Mouse (Mus musculus): ENCODE measurements around the gene Tdrd1. TPM values are rescaled to one million over a fixed set of nuclear protein-coding genes. Genes with fewer than 3 reads are reported as not detected.
A peak's percentile ranks its signal among the peaks of the same experiment; 100 is the strongest.

Gene Tdrd1
- polyA plus RNA-seq, 1 experiment: not detected

- H3K4me1 ChIP-seq (ENCODE audit: control insufficient read depth, insufficient read depth, insufficient read length, low read length): peaks cover 7% of the 10 kb centered on the region
- no peak overlapping the region for H3K4me3 ChIP-seq (ENCODE audit: insufficient read depth, low read depth, low read length)
- no peak overlapping the region for H3K27ac ChIP-seq (replicated peaks; ENCODE audit: low read depth, low read length)
Observed at GRCm38 (mm10) chr19:56813360-56813759, 12.6 kb upstream of the Tdrd1 start.

GRCm38 (mm10) chr19:56817851-56818526 lies 8.0 kb upstream of the Tdrd1 start:
- Histone ChIP-seq H3K27ac (replicated peaks; ENCODE audit: low read depth, low read length) (no peak overlapping the region), H3K4me1 (ENCODE audit: control insufficient read depth, insufficient read depth, insufficient read length, low read length) (peaks cover 19% of the 10 kb centered on the region), H3K4me3 (ENCODE audit: insufficient read depth, low read depth, low read length) (no peak overlapping the region)

DNA sequence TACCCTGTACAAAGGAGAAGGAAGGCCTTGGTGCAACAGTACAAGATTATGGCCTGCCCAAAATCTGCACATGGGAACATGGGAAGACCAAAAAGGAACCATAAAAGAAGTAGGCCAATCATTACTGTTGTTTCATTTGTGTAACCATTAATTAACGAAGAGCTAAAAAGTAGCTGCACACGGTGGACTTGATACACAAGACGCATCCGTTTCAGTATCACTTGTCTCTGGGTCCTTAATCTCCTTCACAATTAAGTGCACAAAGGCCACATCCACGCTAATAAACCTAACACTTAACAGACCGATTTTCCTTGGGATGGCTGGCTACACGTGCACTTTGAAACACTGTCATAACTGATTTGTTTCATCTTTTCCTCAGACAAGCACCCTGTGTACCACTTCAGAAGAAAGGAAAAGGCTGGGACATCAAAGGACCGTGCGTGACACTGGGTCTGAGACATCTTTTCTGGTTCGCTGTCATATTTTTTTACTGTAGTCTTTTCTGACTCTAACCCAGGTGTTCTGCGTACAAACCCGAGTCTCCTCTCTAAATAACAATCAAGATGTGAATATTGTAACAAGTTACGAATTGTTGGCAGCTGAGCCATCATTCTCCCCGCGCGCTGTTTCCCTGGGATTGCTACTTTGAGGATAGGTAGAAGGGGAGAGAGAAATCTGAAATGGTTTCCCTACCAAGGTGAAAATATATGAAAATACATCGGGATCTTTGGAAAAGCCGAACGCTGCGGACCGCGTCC lies 4.8 kb upstream of the Tdrd1 start:
- Histone ChIP-seq H3K4me3 (ENCODE audit: insufficient read depth, low read depth, low read length) (peak overlapping the region; percentile 98), H3K4me1 (ENCODE audit: control insufficient read depth, insufficient read depth, insufficient read length, low read length) (peaks cover 19% of the 10 kb centered on the region), H3K27ac (replicated peaks; ENCODE audit: low read depth, low read length) (no peak overlapping the region)

DNA sequence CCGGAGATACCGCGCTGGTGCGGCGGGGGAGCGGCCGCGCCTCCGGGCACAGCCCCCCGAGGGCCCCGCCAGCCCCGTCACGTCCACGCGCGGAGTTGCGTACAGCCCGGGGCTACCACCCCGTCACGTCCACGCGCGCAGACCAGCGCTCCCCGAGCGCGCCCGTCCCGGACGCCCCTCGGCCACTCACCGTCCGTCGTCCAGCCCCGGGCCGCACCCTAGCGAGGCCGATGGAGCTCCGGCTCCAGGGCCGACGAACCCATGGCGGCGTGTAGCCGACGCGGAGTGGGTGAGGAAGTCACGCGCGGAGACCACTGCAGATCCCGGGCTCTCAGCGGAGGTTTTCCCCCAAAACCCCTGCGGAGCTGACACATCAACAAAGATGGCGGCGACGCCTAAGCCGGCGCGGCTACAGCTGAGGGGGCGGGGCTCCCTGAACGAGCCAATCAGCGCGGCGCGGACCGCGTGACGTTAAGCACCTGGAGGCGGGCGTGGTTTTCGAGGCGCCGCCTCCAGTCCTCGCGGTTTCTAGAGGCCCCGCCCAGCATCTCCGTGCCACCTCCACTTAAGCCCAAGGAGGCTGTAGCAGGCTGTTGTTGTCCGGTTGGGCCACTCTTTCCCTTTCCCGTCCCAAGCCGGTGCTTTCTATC lies 4.1 kb upstream of the Tdrd1 start, which contains the start of gene Ccdc186:
Gene Ccdc186 (minus strand): TSS at position 393 of the 650 bp plus-strand sequence.
- Histone ChIP-seq H3K27ac (replicated peaks; ENCODE audit: low read depth, low read length) (peak within 1 kb of the TSS; percentile 83), H3K4me1 (ENCODE audit: control insufficient read depth, insufficient read depth, insufficient read length, low read length) (peaks cover 18% of the 10 kb centered on the region), H3K4me3 (ENCODE audit: insufficient read depth, low read depth, low read length) (peak within 1 kb of the TSS; percentile 98)

- Histone ChIP-seq H3K4me3 (ENCODE audit: insufficient read depth, low read depth, low read length) (peak overlapping the region; percentile 58), H3K4me1 (ENCODE audit: control insufficient read depth, insufficient read depth, insufficient read length, low read length) (peaks cover 16% of the 10 kb centered on the region), H3K27ac (replicated peaks; ENCODE audit: low read depth, low read length) (no peak overlapping the region)
Observed at GRCm38 (mm10) chr19:56822448-56822836, 3.6 kb upstream of the Tdrd1 start.

DNA sequence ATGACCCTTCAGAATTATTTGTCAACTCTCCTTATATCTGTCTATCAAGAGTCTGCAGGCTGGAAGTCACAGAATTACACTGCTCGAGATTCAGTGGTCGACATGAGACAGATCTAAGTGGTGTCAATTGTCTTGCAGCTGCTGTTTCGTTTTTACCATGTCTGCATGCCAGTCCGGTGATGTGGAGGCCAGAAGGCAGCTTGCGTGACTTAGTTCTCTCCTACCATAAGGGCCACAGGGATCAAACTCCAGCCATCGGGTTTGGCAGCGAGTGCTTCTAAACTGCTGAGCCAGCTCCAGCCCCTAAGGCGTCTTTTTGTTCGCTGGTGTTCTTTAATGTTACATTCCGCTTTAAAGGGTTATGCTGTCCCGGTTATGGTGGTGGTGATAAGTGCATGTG lies 2.3 kb downstream of the Tdrd1 start:
- no peaks in the 10 kb centered on the region for H3K4me1 ChIP-seq (ENCODE audit: control insufficient read depth, insufficient read depth, insufficient read length, low read length)
- no peak overlapping the region for H3K27ac ChIP-seq (replicated peaks; ENCODE audit: low read depth, low read length)
- H3K4me3 ChIP-seq (ENCODE audit: insufficient read depth, low read depth, low read length): no peak overlapping the region

- no peaks in the 10 kb centered on the region for H3K4me1 ChIP-seq (ENCODE audit: control insufficient read depth, insufficient read depth, insufficient read length, low read length)
- no peak overlapping the region for H3K4me3 ChIP-seq (ENCODE audit: insufficient read depth, low read depth, low read length)
- no peak overlapping the region for H3K27ac ChIP-seq (replicated peaks; ENCODE audit: low read depth, low read length)
Observed at GRCm38 (mm10) chr19:56829267-56829666, 3.3 kb downstream of the Tdrd1 start.

GRCm38 (mm10) chr19:56830163-56830562 lies 4.2 kb downstream of the Tdrd1 start:
- no peak overlapping the region for H3K27ac ChIP-seq (replicated peaks; ENCODE audit: low read depth, low read length)
- H3K4me1 ChIP-seq (ENCODE audit: control insufficient read depth, insufficient read depth, insufficient read length, low read length): no peaks in the 10 kb centered on the region
- no peak overlapping the region for H3K4me3 ChIP-seq (ENCODE audit: insufficient read depth, low read depth, low read length)

DNA sequence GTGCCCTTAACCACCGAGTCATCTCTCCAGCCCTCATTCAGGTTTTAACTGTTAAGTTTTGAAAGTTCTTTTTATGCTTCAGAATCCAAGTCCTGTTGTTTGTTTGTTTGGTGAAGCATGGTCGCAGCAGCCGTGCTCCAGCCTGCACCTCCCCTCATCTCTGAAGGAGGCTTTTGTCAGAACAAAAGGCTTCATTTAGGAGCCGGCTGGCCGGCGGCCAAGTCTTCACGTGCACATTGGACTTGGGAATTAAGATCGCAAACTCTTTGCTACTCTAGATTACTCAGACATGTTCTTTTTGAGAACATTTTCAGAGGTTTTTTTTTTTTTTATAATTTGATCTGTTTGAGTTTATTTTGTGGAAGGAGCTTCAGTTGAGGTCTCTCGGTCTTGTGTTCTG lies 9.3 kb downstream of the Tdrd1 start:
- H3K4me1 ChIP-seq (ENCODE audit: control insufficient read depth, insufficient read depth, insufficient read length, low read length): no peaks in the 10 kb centered on the region
- H3K27ac ChIP-seq (replicated peaks; ENCODE audit: low read depth, low read length): no peak overlapping the region

GRCm38 (mm10) chr19:56838942-56839706 lies 13.1 kb downstream of the Tdrd1 start:
- no peak overlapping the region for H3K4me3 ChIP-seq (ENCODE audit: insufficient read depth, low read depth, low read length)
- H3K27ac ChIP-seq (replicated peaks; ENCODE audit: low read depth, low read length): no peak overlapping the region
- H3K4me1 ChIP-seq (ENCODE audit: control insufficient read depth, insufficient read depth, insufficient read length, low read length): no peaks in the 10 kb centered on the region

More for the DNA sequence above, 9.3 kb downstream of the Tdrd1 start:
- H3K4me3 ChIP-seq (ENCODE audit: insufficient read depth, low read depth, low read length): no peak overlapping the region

- Histone ChIP-seq H3K4me1 (ENCODE audit: control insufficient read depth, insufficient read depth, insufficient read length, low read length) (no peaks in the 10 kb centered on the region), H3K27ac (replicated peaks; ENCODE audit: low read depth, low read length) (no peak overlapping the region)
Observed at GRCm38 (mm10) chr19:56842974-56843373, 17.0 kb downstream of the Tdrd1 start.

GRCm38 (mm10) chr19:56852590-56852989 lies 26.6 kb downstream of the Tdrd1 start:
- no peak overlapping the region for H3K4me3 ChIP-seq (ENCODE audit: insufficient read depth, low read depth, low read length)
- no peak overlapping the region for H3K27ac ChIP-seq (replicated peaks; ENCODE audit: low read depth, low read length)
- H3K4me1 ChIP-seq (ENCODE audit: control insufficient read depth, insufficient read depth, insufficient read length, low read length): no peaks in the 10 kb centered on the region

More at GRCm38 (mm10) chr19:56842974-56843373, 17.0 kb downstream of the Tdrd1 start:
- no peak overlapping the region for H3K4me3 ChIP-seq (ENCODE audit: insufficient read depth, low read depth, low read length)

GRCm38 (mm10) chr19:56856455-56856854 lies 30.4 kb downstream of the Tdrd1 start:
- no peaks in the 10 kb centered on the region for H3K4me1 ChIP-seq (ENCODE audit: control insufficient read depth, insufficient read depth, insufficient read length, low read length)
- H3K27ac ChIP-seq (replicated peaks; ENCODE audit: low read depth, low read length): no peak overlapping the region
- no peak overlapping the region for H3K4me3 ChIP-seq (ENCODE audit: insufficient read depth, low read depth, low read length)

GRCm38 (mm10) chr19:56867701-56868100 lies 41.7 kb downstream of the Tdrd1 start:
- no peak overlapping the region for H3K4me3 ChIP-seq (ENCODE audit: insufficient read depth, low read depth, low read length)
- peaks cover 2% of the 10 kb centered on the region; the same call in 1 of the 2 replicates for H3K4me1 ChIP-seq (ENCODE audit: control insufficient read depth, insufficient read depth, insufficient read length, low read length)
- H3K27ac ChIP-seq (replicated peaks; ENCODE audit: low read depth, low read length): no peak overlapping the region
